Mouse (Mus musculus) midbrain, embryonic 16.5 days (tissue): ENCODE results near the gene Igfals. TPM values are rescaled to one million over a fixed set of nuclear protein-coding genes. Genes with fewer than 3 reads are reported as not detected.
A peak's percentile ranks its signal among the peaks of the same experiment; 100 is the strongest.

Source experiments
- ATAC-seq: fragments of 200-750 bp; cut with Nextera tagmentation; 2 replicates; pipeline ENCODE4 v1.8.0; 2017; ENCODE audit warnings: moderate TSS enrichment
- H3K27ac ChIP-seq: fragments of 300-500 bp; sonication (generic); 2 replicates; pipeline ENCODE4 v1.5.1; 2014; ENCODE audit warnings: mild to moderate bottlenecking, low read length, mixed read lengths
- H3K27me3 ChIP-seq: fragments of 300-500 bp; sonication (generic); 2 replicates; pipeline ENCODE4 v1.6.1; 2014; ENCODE audit warnings: low read depth, low read length, mixed read lengths; ENCODE audit not compliant: control insufficient read depth, insufficient read depth
- H3K36me3 ChIP-seq: fragments of 300-500 bp; sonication (generic); 2 replicates; pipeline ENCODE4 v1.6.1; 2014; ENCODE audit warnings: mild to moderate bottlenecking, low read length, moderate library complexity, mixed read lengths; ENCODE audit not compliant: control insufficient read depth, insufficient read depth
- H3K4me1 ChIP-seq: fragments of 300-500 bp; sonication (generic); 2 replicates; pipeline ENCODE4 v1.6.1; 2014; ENCODE audit warnings: mild to moderate bottlenecking, low read length, mixed read lengths; ENCODE audit not compliant: control insufficient read depth, insufficient read depth
- H3K4me2 ChIP-seq: fragments of 300-500 bp; sonication (generic); 2 replicates; pipeline ENCODE4 v1.6.1; 2014; ENCODE audit warnings: mild to moderate bottlenecking, low read length, mixed read lengths
- H3K4me3 ChIP-seq: fragments of 300-500 bp; sonication (generic); 2 replicates; pipeline ENCODE4 v1.5.1; 2014; ENCODE audit warnings: low read depth, mild to moderate bottlenecking, low read length, moderate library complexity, mixed read lengths
- H3K9ac ChIP-seq: fragments of 300-500 bp; sonication (generic); 2 replicates; pipeline ENCODE4 v1.6.1; 2014; ENCODE audit warnings: low read depth, low read length, mixed read lengths
- H3K9me3 ChIP-seq: fragments of 300-500 bp; sonication (generic); replicated peaks from 2 replicates; pipeline ENCODE4 v1.6.1; 2014; ENCODE audit warnings: mild to moderate bottlenecking, low read length, mixed read lengths; ENCODE audit not compliant: control insufficient read depth, poor library complexity, severe bottlenecking
- WGBS: fragments of 180-500 bp; shearing (Covaris S2); extraction: QIAGEN DNeasy Blood & Tissue Kit; methylation state at CpG from one replicate; pipeline ENCODE4 v1.1.7; 2014; 5-methylcytosine and 5-hydroxymethylcytosine counted together
- polyA plus RNA-seq: library from polyadenylated mRNA; unstranded; fragments of >200 nt; fragmentation: Nextera tagmentation; extraction: Ambion mirVana; gene quantifications from 2 replicates; pipeline ENCODE4 v1.2.1, GENCODE M21; 2015

The Igfals gene
- polyA plus RNA-seq, 1 experiment from 2014 or later: not detected

DNA sequence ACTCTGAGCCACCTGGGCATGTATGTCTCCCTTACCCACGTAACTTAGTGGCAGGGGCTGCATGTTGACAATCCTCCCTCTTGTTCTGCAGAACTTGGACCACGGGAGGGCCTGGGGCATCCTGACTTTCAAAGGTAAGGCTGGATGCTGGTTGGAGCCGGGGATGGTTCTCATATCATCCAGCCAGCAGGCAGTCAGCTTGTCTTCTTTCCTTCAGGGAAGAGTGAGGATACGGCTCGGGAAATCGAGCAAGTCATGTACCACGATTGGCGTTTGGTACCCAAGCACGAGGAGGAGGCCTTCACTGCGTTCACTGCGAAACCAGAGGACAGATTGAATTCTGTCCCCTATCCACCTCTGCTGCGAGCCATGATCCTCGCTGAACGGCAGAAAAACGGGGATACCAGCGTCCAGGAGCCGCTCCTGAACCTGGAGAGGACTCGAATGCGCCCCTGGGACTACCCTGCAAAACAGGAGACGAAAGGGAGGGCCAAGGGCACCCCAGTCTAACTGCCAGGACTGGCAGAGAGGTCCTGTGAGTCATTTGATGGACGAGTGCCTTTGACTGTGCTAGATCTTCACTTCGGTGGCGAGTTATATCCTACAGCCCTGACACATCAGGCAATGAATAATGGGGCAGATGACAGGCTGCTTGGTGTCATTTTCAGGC, 29.9 kb downstream of the Igfals start:
- ATAC-seq: 0 out of 2 replicates have a peak, but pooled peaks have one; percentile 1
- peaks cover 32% of the 10 kb centered on the region for H3K4me1 ChIP-seq
- peak overlapping the region; percentile 97 for H3K4me2 ChIP-seq
- peak overlapping the region; percentile 73 for H3K9ac ChIP-seq
- H3K36me3 ChIP-seq: peaks cover 38% of the 10 kb centered on the region
- 9% methylated on average over 23 of the region's 23 CpGs for WGBS
- peak overlapping the region; percentile 84 for H3K27ac ChIP-seq
- H3K27me3 ChIP-seq: no peaks in the 10 kb centered on the region
- peak overlapping the region; percentile 86 for H3K4me3 ChIP-seq
- no peaks in the 10 kb centered on the region for H3K9me3 ChIP-seq

DNA sequence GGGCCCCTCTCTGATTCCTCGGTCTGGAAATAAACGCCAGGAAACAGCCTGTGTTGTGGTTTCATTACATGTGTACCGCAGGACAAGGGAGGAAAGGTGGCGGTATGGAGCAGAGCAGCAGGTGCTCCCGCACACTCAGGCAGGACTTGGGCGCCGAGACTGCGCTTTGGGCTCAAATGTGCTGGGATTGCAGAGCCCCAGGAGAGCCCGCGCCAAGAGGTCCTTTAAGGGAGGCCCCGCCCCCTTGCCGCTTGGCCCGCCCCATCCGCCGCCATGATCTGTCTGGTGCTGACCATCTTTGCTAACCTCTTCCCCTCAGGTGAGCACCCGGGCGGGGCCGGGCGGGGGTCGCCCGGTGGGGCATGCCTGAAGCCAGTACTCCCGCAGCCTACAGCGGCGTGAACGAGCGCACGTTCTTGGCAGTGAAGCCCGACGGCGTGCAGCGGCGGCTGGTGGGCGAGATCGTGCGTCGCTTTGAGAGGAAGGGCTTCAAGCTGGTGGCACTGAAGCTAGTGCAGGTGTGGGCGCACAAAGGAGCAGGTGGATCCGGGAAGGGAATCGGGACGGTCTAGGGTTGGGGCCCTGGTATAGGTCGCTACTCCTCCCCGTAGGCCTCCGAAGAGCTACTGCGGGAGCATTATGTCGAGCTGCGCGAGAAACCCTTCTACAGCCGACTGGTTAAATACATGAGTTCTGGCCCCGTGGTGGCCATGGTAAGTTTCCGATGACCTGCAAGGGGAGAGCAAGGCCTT, 30.6 kb downstream of the Igfals start, which contains the start of gene Nme3:
TSS of gene Nme3 (plus strand) at position 260 of the 752 bp plus-strand sequence.
- peak within 1 kb of the TSS; percentile 97 for H3K4me2 ChIP-seq
- no peaks in the 10 kb centered on the region for H3K27me3 ChIP-seq
- peak within 1 kb of the TSS; percentile 73 for H3K9ac ChIP-seq
- no peaks in the 10 kb centered on the region for H3K9me3 ChIP-seq
- under 1% methylated on average over 48 of the region's 50 CpGs for WGBS
- peak within 1 kb of the TSS; percentile 84 for H3K27ac ChIP-seq
- peak; percentile 61 for ATAC-seq
- H3K4me3 ChIP-seq: peak within 1 kb of the TSS; percentile 86
- H3K4me1 ChIP-seq: peaks cover 32% of the 10 kb centered on the region
- H3K36me3 ChIP-seq: peaks cover 39% of the 10 kb centered on the region

DNA sequence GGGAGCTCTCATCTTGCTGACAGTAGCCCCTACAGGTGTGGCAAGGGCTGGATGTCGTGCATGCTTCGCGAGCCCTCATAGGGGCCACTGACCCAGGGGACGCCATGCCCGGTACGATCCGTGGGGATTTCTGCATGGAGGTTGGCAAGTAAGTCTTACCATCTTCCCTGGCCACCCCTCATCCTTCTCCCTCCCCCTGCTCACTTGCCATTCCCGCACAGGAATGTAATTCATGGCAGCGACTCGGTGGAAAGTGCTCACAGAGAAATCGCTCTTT, 31.1 kb downstream of the Igfals start:
- peak overlapping the region; percentile 73 for H3K9ac ChIP-seq
- ATAC-seq: peak; percentile 9
- H3K36me3 ChIP-seq: peaks cover 43% of the 10 kb centered on the region
- WGBS: 27% methylated on average over 11 of the region's 11 CpGs
- H3K27me3 ChIP-seq: no peaks in the 10 kb centered on the region
- H3K4me3 ChIP-seq: peak overlapping the region; percentile 86
- H3K27ac ChIP-seq: peak overlapping the region; percentile 84
- peak overlapping the region; percentile 97 for H3K4me2 ChIP-seq
- H3K4me1 ChIP-seq: peaks cover 32% of the 10 kb centered on the region
- no peaks in the 10 kb centered on the region for H3K9me3 ChIP-seq

DNA sequence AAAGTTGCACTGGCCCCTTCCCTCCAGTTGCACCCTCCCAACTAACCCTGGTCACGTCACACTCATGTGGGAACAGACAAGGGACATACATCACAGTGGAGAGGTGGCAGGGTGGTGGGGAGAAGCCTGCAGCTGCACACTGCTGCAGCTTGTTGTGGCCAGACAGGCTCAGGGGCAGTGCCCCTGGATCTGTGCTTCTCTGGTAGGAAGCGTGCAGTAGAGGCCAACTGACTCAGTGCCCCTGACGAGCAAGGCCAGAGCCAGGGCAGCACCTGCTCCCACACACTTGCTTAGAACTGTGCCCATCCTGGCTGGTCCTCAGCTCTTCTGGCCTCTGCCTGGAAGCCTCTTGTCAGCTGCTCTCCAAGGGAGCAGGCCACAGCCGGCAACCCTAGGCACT, 31.8 kb downstream of the Igfals start:
- Histone ChIP-seq H3K27ac (no peak overlapping the region), H3K4me1 (peaks cover 32% of the 10 kb centered on the region), H3K9me3 (no peaks in the 10 kb centered on the region), H3K27me3 (no peaks in the 10 kb centered on the region), H3K4me3 (peak overlapping the region; percentile 86), H3K4me2 (peak overlapping the region; percentile 97), H3K9ac (peak overlapping the region; percentile 26; the same call in 1 of the 2 replicates), H3K36me3 (peaks cover 44% of the 10 kb centered on the region)
- WGBS: 78% methylated on average over 4 of the region's 4 CpGs
- no peak for ATAC-seq

DNA sequence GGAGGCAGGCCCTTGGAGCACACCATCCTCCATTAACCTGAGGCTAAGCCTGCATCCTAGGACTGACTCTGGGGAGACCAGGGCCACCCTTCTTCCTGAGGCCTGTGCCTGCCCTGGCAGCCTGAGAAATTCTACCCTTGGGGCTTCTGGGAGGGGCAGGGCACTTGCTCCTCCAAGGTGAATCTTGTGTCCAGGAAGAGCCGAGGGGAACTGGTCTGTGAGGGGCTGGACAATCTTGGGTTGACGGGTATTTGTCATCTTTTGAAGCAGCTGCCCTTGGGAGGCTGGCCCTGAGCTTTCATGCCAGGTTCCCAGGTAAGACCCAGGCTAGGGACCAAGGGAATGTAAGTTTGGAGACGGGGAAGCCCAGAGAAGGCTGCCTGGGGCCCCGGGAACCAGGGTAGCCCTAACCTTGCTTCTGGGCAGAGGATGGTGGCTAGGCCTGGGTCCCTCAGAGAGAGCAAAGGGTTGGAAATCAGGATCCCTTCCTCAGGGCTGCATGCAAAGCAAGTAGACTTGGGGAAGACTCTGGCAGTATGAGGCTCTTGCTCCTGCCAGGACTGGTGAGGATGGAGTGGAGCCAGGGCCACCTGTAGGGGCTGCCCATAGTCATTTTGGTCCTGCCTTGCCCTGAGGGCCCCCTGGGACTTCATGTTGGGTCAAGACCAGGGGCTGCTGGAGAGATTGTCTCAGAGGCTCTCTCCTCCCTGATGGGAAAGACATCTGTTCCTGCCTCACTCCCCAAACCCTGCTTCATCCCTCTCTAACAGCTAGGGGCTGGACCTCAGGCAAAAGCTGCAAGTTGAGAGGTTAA, 32.5 kb downstream of the Igfals start:
- H3K9me3 ChIP-seq: no peaks in the 10 kb centered on the region
- ATAC-seq: no peak
- no peak overlapping the region for H3K4me3 ChIP-seq
- H3K36me3 ChIP-seq: peaks cover 46% of the 10 kb centered on the region
- H3K9ac ChIP-seq: peak overlapping the region; percentile 26; the same call in 1 of the 2 replicates
- H3K4me2 ChIP-seq: no peak overlapping the region
- no peaks in the 10 kb centered on the region for H3K27me3 ChIP-seq
- WGBS: 74% methylated on average over 4 of the region's 4 CpGs
- H3K4me1 ChIP-seq: peaks cover 32% of the 10 kb centered on the region
- H3K27ac ChIP-seq: no peak overlapping the region

DNA sequence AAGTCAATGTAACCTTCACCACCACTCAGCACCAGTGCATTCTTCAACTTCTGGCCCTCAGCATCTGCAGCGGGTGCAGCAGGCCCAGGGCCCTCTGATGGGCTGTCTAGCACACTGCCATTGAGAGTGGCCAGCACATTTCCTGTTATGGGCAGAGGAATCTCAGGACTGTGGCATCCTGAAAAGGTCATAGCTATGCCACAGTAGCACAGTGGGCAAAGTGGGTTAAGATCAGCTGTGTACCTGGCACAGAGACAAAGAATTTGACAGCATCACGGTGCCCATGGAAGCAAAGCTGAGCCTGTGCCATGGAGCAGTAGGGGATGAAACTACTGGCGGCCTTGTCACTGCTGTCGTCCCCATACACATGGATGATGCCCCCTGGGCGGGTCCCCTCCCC, 33.4 kb downstream of the Igfals start:
- H3K27ac ChIP-seq: no peak overlapping the region
- no peak overlapping the region for H3K9ac ChIP-seq
- 87% methylated on average over 5 of the region's 5 CpGs for WGBS
- H3K4me3 ChIP-seq: no peak overlapping the region
- H3K36me3 ChIP-seq: peaks cover 54% of the 10 kb centered on the region
- no peak overlapping the region for H3K4me2 ChIP-seq
- no peak for ATAC-seq
- H3K27me3 ChIP-seq: no peaks in the 10 kb centered on the region
- H3K4me1 ChIP-seq: peaks cover 24% of the 10 kb centered on the region
- no peaks in the 10 kb centered on the region for H3K9me3 ChIP-seq

DNA sequence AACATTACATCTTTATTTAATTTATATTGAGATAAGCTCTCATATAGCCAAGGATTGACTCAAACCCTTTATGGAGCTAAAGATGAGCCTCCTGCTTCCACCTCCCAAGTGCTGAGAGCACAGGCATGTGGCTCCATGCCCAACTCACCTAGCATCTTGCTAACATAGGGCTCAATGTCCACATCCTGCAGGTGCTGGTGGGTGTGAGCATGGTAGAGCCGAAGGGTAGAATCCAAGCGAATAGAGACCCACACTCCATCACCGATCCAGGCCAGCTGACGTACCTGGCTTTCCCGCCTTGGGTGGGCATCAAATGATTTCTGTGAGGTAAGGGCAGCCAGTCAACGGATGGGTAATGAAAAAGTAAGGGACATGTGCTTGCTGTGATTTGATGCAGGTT, 34.2 kb downstream of the Igfals start:
- Histone ChIP-seq H3K27ac (no peak overlapping the region), H3K4me3 (no peak overlapping the region), H3K4me1 (peaks cover 21% of the 10 kb centered on the region), H3K36me3 (peaks cover 62% of the 10 kb centered on the region), H3K9ac (no peak overlapping the region), H3K27me3 (no peaks in the 10 kb centered on the region), H3K4me2 (no peak overlapping the region), H3K9me3 (no peaks in the 10 kb centered on the region)
- ATAC-seq: no peak
- WGBS: 94% methylated on average over 6 of the region's 6 CpGs

DNA sequence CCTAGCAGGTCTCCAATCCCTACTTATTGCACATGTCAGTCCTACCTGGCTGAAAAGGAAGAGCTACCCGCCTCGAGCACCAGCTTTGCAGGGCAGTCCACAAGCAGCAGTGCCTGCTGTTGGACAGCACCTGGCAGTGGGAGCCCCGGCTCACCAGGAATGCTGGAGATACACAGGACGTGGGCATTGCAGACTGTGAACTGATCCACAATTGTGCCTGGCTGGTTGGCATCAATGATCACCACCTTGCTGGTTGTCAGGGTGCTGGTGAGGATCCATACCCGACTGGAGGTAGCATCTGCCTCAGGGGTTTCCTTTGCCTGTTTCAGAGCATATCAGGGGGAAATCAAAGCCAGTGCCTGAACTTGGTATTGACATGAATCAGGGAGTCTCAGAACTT, 36.3 kb downstream of the Igfals start:
- Histone ChIP-seq H3K9me3 (no peaks in the 10 kb centered on the region), H3K9ac (no peak overlapping the region), H3K27me3 (no peaks in the 10 kb centered on the region), H3K36me3 (peaks cover 69% of the 10 kb centered on the region), H3K4me2 (no peak overlapping the region), H3K4me3 (no peak overlapping the region), H3K27ac (no peak overlapping the region), H3K4me1 (peaks cover 8% of the 10 kb centered on the region)
- WGBS: 89% methylated on average over 5 of the region's 5 CpGs
- ATAC-seq: no peak
